Mouse (Mus musculus): ENCODE measurements at regions not wholly inside any gene's neighbourhood (a gene's known extent, or its start where the extent isn't known, plus 50 kb on each side); places are given as distances from the start of the nearest gene placed in this dataset.

GRCm38 (mm10) chr9:111745206-111745605, 55.1 kb upstream of the Stac start:
- no peak for TF ChIP-seq CTCF (IDR thresholded peaks at IDR 0.05; ENCODE audit: control insufficient read depth, insufficient read depth, low read length)
- no peak for TF ChIP-seq POLR2A (IDR thresholded peaks at IDR 0.05; ENCODE audit: borderline replicate concordance, control insufficient read depth, low read depth, low read length)

Measured in bone marrow, adult 2 months (tissue).